Mouse (Mus musculus): ENCODE results near the gene Rundc3b.

The Rundc3b gene

GRCm38 (mm10) chr5:8489471-8490110, 133.2 kb downstream of the Rundc3b start:
- in situ Hi-C loops (cut with MboI; ENCODE audit: unreplicated experiment in 2 of 2), result loop anchor here (5.0 to 25.0 kb wide), 4 partner anchors 115 to 948 kb away; no protein-coding TSS in a partner anchor

- in situ Hi-C loops (cut with MboI; ENCODE audit: unreplicated experiment in 2 of 2), result loop anchor here (5.0 to 25.0 kb wide), 3 partner anchors 354 to 949 kb away; no protein-coding TSS in a partner anchor
Measured at GRCm38 (mm10) chr5:8488701-8489297, 134.0 kb downstream of the Rundc3b start.

- in situ Hi-C loops (cut with MboI; ENCODE audit: unreplicated experiment in 2 of 2), result loop anchor here (5.0 to 25.0 kb wide), 3 partner anchors 354 to 949 kb away; no protein-coding TSS in a partner anchor
Measured at GRCm38 (mm10) chr5:8487989-8488700, 134.6 kb downstream of the Rundc3b start.

GRCm38 (mm10) chr5:8456561-8456960, 166.2 kb downstream of the Rundc3b start:
- in situ Hi-C loops (cut with MboI; ENCODE audit: unreplicated experiment in 2 of 2), result no loop called here

GRCm38 (mm10) chr5:8455565-8455964, 167.2 kb downstream of the Rundc3b start:
- in situ Hi-C loops (cut with MboI; ENCODE audit: unreplicated experiment in 2 of 2), result no loop called here

Data from v-Abl transformed pro-B cells (cell line).